In the genomic region with DNA sequence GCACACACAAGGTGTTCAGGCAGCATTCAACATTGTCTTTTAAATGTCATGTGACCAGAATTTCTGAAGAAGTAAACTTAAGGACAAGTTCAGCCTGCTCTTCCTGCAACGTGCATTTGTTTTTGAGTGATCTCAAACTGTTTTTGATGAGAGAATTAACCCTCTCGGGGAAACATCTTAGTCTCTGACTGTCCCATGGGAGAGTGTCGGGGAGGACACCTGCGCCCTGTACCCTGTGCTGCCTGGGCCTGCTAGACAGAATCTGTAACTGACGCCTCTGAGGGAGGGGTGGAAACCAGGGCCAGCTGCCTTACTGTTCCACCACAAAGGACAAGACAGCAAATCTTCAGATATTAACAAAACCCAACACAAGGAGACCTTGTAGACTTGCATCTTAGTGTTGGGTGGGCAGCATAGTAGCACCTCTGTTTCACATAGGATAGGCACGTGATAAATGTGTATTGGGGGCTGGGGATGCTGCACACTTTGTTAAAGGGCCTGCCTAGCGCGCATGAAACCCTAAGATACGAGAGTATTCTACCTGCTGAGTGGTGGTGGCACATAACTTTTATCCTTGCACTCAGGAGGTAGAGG, we compare ENCODE assay signal across 19 mouse cellular contexts. TPM values are rescaled to one million over a fixed set of nuclear protein-coding genes. Genes with fewer than 3 reads are reported as not detected.
DNase-seq lines count a peak whose midpoint lies in the region.
"Had no signal": no experiment of that assay in that cellular context is flagged by ENCODE, and none has a peak within 500 bp of the region (broad histone marks: within the 10 kb centered on the region; RNA-seq: fewer than 3 reads in every experiment).

No protein-coding gene starts in this region.

- intact Hi-C loops in gastrocnemius, postnatal 14 days (cut with DNase I; ENCODE audit: low total_unique reads) = no loop called here

- peak; percentile 62 to 64 for DNase-seq in spleen, postnatal 36 days (ENCODE audit: low spot score in 2 of 2)
- DNase-seq in spleen, adult 12 weeks (ENCODE audit: low spot score) = no peak
- peak; percentile 35 to 64 for DNase-seq in spleen, postnatal 4 days (ENCODE audit: low spot score in 2 of 2)
- peak; percentile 29 to 50 for DNase-seq in thymus, postnatal 10 days (ENCODE audit: low spot score in 2 of 2)
- no peak for DNase-seq in MN1 (ENCODE audit: low spot score)
- DNase-seq in gastrocnemius, postnatal 14 days = no peak
- DNase-seq in cerebellum, adult 18-20 months = no peak
- DNase-seq: adrenal gland, postnatal 25 days; cerebellum, adult 2 months; cerebellum, postnatal 14 days; gastrocnemius, adult 2 months; heart, adult 2 months; heart, postnatal 10 days; kidney, adult 11 months; kidney, postnatal 14 days; layer of hippocampus, adult 9-11 months; liver; right cerebral cortex, adult 18-20 months; right cerebral cortex, postnatal 4 days had no signal

RNA-seq across cellular contexts. Expression of gene Akap12, which starts 4.7 kb away (rescaled TPM):
- 10 to 100 TPM; 15.4 to 26.5 TPM for total RNA-seq in gastrocnemius, postnatal 14 days (2021)

Comparison
In these comparisons a context has a peak if more than half of its experiments do, and no peak if none do; other contexts are left out.
1. DNase-seq: peak in spleen, postnatal 36 days (2 of 2), spleen, postnatal 4 days (2 of 2) and thymus, postnatal 10 days (2 of 2); none in spleen, adult 12 weeks (single experiment), MN1 (single experiment), gastrocnemius, postnatal 14 days (single experiment) and cerebellum, adult 18-20 months (0 of 2).